Mouse (Mus musculus) cortical plate, adult 2 months (tissue): ENCODE measurements around the gene Pgd. TPM values are rescaled to one million over a fixed set of nuclear protein-coding genes. Genes with fewer than 3 reads are reported as not detected.

Experiments used
- H3K27ac ChIP-seq: fragments of 200-500 bp; 2 replicates; pipeline ENCODE4 v1.5.1; 2012; ENCODE audit warnings: low read length, control low read depth, inconsistent platforms; ENCODE audit not compliant: insufficient read depth
- H3K4me1 ChIP-seq: fragments of 200-500 bp; 2 replicates; pipeline ENCODE4 v1.6.1; 2011; ENCODE audit warnings: low read length; ENCODE audit not compliant: control insufficient read depth, insufficient read depth
- H3K4me3 ChIP-seq: fragments of 200-500 bp; 2 replicates; pipeline ENCODE4 v1.5.1; 2011; ENCODE audit warnings: mild to moderate bottlenecking, low read length, control low read depth; ENCODE audit not compliant: insufficient read depth
- CTCF ChIP-seq: fragments of 200-500 bp; IDR thresholded peaks from 2 replicates; pipeline ENCODE4 v1.5.1; 2011; ENCODE audit warnings: mild to moderate bottlenecking, control low read depth, low read length; ENCODE audit not compliant: insufficient read depth; ENCODE audit errors: extremely low read depth
- POLR2A ChIP-seq: fragments of 200-500 bp; IDR thresholded peaks from 2 replicates; pipeline ENCODE4 v1.6.1; 2011; ENCODE audit warnings: mild to moderate bottlenecking, low read length, control low read depth; ENCODE audit not compliant: insufficient read depth; ENCODE audit errors: extremely low read depth
- polyA plus RNA-seq: library from polyadenylated mRNA; depleted of rRNA; stranded (reverse); fragments of >200 nt; gene quantifications from 2 replicates; pipeline ENCODE4 v1.2.3, GENCODE M21; 2012

Gene Pgd
- polyA plus RNA-seq, 1 experiment: 48.5 TPM

DNA sequence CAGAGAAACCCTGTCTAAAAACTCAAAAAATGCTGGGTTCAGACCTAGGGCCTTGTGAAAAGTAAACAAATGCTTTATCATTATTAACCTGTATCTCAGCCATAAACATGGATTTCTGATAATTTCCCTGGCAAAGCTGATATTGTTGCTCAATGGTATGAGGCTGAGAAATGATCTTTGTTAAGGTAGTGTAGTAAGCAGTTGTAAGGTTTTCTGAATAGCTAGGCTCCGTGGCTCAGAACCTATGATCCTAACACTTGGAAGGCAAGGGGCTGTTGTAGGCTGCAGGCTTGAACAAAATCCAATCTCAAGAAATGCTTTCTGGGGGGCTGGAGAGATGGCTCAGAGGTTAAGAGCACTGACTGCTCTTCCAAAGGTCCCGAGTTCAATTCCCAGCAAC, 22.0 kb upstream of the Pgd start:
- no peak overlapping the region for H3K27ac ChIP-seq
- no peaks in the 10 kb centered on the region for H3K4me1 ChIP-seq
- TF ChIP-seq CTCF (no peak), POLR2A (no peak)
- H3K4me3 ChIP-seq: no peak overlapping the region

DNA sequence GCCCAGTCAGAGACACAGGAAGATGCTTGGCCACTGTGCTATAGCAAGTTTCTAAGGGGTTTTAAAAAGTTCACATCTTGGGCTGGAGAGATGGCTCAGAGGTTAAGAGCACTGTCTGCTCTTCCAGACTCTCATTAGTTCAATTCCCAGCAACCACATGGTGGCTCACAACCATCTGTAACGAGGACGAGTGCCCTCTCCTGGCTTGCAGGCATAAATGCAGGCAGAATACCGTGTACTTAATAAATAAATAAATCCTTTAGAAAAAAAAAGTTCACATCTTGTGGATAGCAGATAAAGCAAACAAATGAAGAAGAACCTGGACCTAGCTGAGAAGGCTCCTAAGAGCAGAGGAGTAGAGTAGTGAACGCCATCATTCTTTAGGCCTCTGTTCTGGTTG, 16.2 kb upstream of the Pgd start:
- no peak for TF ChIP-seq POLR2A
- TF ChIP-seq CTCF: peak; percentile 46
- H3K27ac ChIP-seq: no peak overlapping the region
- H3K4me3 ChIP-seq: no peak overlapping the region
- H3K4me1 ChIP-seq: no peaks in the 10 kb centered on the region

DNA sequence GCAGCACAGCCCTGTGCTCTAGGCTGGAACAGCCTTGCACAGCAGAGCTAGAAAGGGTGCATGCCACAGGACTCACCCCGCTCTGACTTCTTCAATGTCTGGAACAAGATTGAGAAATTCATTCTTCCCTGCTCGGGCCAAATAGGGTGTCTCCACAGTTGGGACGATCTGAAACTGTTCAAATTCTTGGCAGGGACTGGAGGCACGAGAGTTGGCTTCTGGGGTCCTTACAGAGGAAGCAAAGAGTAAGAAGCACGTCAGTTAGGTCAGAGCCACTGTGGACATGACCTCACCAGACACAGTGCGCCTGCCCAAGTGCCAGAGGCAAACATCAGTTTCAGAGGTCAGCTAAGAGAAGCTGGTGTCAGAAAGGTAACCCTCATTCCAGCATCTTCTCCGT, 15.6 kb upstream of the Pgd start:
- no peak overlapping the region for H3K4me3 ChIP-seq
- no peaks in the 10 kb centered on the region for H3K4me1 ChIP-seq
- no peak for TF ChIP-seq CTCF
- TF ChIP-seq POLR2A: no peak
- H3K27ac ChIP-seq: no peak overlapping the region

DNA sequence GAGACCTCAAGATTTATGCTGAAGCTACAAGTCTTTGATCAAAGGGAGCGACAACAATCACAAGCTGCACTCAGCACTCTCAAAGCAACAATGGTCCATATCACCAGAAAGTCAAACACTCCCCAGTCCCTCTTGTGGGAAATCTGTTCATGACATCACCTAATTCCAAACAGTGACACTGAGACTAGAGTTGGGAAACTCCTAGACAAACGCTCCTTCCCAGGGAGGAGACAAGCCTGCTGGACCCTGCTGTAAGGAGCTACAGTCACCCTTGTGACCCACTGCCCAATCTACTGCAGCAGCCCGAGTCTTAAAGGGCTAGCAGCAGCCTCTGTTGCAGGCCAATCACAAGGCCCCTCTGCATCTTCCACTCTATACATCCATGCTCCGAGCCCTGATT, 13.0 kb upstream of the Pgd start:
- Histone ChIP-seq H3K27ac (no peak overlapping the region), H3K4me1 (no peaks in the 10 kb centered on the region), H3K4me3 (no peak overlapping the region)
- TF ChIP-seq CTCF (no peak), POLR2A (no peak)

DNA sequence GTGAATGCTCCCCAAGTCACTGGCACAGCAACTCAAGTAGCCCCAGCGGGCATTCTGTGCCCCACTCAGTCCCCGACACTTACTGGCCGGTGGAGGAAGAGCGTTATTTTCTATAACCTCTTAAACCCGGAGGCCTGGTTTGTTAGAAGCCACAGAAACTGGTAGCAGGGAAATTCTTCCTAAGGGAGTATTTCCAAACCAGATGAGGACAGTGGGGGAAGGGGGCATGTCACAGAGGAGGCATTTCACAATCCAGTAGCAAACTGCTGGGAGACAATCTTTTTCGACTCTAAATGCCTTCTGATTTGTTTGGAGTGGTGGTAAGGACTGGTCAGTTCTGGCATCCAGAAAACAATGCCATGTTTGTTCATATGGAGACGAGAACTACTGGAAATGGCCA, 12.6 kb upstream of the Pgd start:
- TF ChIP-seq POLR2A (no peak), CTCF (no peak)
- H3K4me1 ChIP-seq: no peaks in the 10 kb centered on the region
- H3K4me3 ChIP-seq: no peak overlapping the region
- H3K27ac ChIP-seq: no peak overlapping the region

DNA sequence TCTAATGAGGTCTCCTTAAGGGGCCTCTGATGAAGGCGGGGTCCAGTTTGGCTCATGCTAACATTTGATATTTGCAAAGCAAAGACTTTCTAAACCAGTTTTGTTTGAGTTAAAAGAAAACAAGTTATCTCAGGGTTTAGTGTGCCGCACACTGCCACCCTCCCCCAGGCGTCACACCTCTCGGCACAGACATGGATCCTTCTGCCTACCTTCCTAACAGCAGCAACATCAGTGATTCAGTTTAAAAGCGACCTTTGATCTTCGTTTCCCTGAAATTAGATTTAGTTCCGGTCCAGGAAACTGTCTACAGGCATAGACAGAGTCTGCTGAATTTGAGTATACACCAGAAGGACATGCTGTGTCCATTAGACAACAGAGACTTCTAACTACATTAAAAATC, 11.8 kb upstream of the Pgd start:
- H3K4me3 ChIP-seq: no peak overlapping the region
- no peak for TF ChIP-seq POLR2A
- no peak for TF ChIP-seq CTCF
- no peak overlapping the region for H3K27ac ChIP-seq
- no peaks in the 10 kb centered on the region; the same call in 1 of the 2 replicates for H3K4me1 ChIP-seq

DNA sequence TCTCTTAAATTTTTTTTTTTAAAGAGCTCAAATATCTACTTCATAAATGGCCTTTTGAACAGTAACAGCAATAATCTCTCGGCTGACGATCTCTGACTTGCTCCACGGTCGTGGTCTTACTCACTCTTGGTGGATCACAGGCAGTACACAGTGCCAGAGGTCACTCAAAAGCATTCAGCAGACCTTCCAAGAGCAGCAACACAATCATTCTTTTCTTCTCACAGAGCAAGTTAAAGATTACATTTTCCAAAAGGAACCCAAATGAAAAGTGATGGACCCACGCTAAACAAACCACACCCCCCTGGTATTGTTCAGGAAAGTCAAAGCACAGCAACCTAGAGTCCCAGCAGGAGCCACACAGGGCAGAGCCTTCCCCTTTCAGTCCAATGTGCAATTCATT, 10.5 kb upstream of the Pgd start:
- Histone ChIP-seq H3K27ac (no peak overlapping the region), H3K4me3 (no peak overlapping the region), H3K4me1 (no peaks in the 10 kb centered on the region; the same call in 1 of the 2 replicates)
- TF ChIP-seq POLR2A: no peak

DNA sequence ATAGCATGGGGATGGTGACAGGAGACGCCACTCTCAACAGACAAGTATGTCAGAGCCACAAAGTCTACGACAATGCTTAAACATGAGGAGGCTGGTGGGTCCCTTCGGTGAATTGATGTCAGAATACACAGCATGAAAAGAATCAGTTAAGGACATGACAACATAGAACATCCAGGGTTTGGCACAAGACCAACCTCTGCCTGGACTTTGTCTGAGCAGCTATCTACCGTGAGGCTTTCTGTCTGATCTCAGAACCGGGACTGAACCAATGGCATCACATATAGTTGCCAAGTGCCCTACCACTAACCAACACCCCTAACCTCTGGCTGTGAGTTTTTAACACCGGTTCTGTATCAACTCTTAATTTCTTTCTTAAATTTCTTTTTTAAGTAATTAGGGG, 10.1 kb upstream of the Pgd start:
- TF ChIP-seq POLR2A (no peak), CTCF (no peak)
- Histone ChIP-seq H3K4me1 (no peaks in the 10 kb centered on the region; the same call in 1 of the 2 replicates), H3K27ac (no peak overlapping the region), H3K4me3 (no peak overlapping the region)

DNA sequence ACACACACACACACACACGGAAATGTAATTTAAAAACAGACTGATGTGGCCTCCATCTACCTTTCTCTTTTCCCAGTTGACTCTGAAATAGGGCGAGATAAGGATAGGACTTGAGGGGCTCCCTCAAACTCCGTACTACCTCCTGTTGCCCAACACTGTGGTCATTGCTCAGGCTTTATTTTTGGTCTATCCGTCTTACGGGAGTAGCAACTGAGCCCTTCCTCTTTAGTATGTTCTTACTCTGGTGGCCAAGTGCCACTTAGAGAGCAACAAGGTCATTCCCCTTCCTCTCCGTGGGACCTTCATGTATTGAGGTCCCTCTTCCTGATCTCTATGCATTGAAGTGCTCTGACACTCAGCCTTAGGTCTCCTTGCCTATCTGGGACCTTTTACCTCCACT, 7.1 kb upstream of the Pgd start:
- H3K4me3 ChIP-seq: no peak overlapping the region
- H3K27ac ChIP-seq: no peak overlapping the region
- TF ChIP-seq POLR2A (no peak), CTCF (no peak)
- no peaks in the 10 kb centered on the region; the same call in 1 of the 2 replicates for H3K4me1 ChIP-seq

DNA sequence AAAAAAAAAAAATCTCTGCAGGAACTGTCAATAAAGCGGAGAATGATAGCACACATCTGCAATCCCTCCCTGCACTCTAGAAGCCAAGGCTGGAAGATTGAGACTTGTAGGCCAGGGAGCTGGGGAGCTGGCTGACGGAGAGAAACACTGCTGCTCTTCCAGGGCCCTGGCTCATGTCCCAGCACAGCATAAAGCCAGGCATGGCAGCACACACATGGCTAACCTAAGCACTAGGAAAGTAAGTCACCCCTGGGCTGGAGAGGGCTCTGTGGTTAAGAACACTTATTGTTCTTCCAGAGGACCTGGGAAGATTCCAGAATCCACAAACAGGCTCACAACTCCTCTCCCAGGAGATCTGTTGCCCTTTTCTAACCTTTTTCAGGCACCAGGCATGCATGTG, 6.1 kb upstream of the Pgd start:
- Histone ChIP-seq H3K4me3 (no peak overlapping the region), H3K4me1 (no peaks in the 10 kb centered on the region; the same call in 1 of the 2 replicates), H3K27ac (no peak overlapping the region)
- TF ChIP-seq POLR2A: no peak
- no peak for TF ChIP-seq CTCF

DNA sequence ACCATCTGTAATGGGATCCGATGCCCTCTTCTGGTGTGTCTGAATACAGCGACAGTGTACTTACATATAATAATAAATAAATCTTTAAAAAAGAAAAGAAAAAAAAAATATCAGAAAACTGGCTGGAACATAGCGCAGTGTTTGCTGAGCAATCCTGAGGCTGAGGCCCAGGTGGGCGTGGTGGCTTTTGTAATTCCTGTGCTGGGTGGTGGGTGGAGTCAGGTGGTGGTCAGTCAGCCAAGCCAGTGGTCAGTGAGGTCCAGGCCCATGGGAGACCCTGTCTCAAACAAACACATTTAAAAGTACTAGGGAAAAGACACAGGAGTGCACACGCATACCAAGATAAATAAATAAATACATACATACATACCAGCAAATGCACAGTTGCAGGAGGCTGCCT, 5.5 kb upstream of the Pgd start:
- Histone ChIP-seq H3K27ac (no peak overlapping the region), H3K4me1 (no peaks in the 10 kb centered on the region; the same call in 1 of the 2 replicates), H3K4me3 (no peak overlapping the region)
- no peak for TF ChIP-seq POLR2A
- no peak for TF ChIP-seq CTCF
